Mouse (Mus musculus) urinary bladder, postnatal 4 days (tissue): Measurements from ENCODE around the gene Schip1.

Source experiments
- DNase-seq, 2 experiments: peaks; one replicate each; pipeline ENCODE4 v3.0.0; 2021 to 2022; ENCODE audit warnings: low spot score in 2 of 2

The Schip1 gene

GRCm38 (mm10) chr3:68558744-68559143 is 494.1 kb downstream of the Schip1 start:
- no peak for DNase-seq

GRCm38 (mm10) chr3:68560057-68560456 is 495.5 kb downstream of the Schip1 start:
- DNase-seq, result no peak

- no peak for DNase-seq
Measured at GRCm38 (mm10) chr3:68562838-68563237, 498.2 kb downstream of the Schip1 start.

- DNase-seq, result no peak
Measured at GRCm38 (mm10) chr3:68563922-68564321, 499.3 kb downstream of the Schip1 start.

- no peak for DNase-seq
Measured at GRCm38 (mm10) chr3:68564978-68565674, 500.5 kb downstream of the Schip1 start.

GRCm38 (mm10) chr3:68565675-68566055 is 501.1 kb downstream of the Schip1 start:
- no peak for DNase-seq

GRCm38 (mm10) chr3:68567581-68567980 is 503.0 kb downstream of the Schip1 start:
- DNase-seq, result no peak

GRCm38 (mm10) chr3:68568149-68568548 is 503.5 kb downstream of the Schip1 start:
- no peak for DNase-seq

- no peak for DNase-seq
Measured at GRCm38 (mm10) chr3:68568716-68569115, 504.1 kb downstream of the Schip1 start.

- DNase-seq, result no peak
Measured at GRCm38 (mm10) chr3:68570319-68570718, 505.7 kb downstream of the Schip1 start.

GRCm38 (mm10) chr3:68572249-68573225 is 507.9 kb downstream of the Schip1 start:
- DNase-seq, result no peak

- DNase-seq, result no peak
Measured at GRCm38 (mm10) chr3:68573226-68573624, 508.6 kb downstream of the Schip1 start.

- DNase-seq, result no peak
Measured at GRCm38 (mm10) chr3:68574097-68574496, 509.5 kb downstream of the Schip1 start.

GRCm38 (mm10) chr3:68574565-68574964 is 510.0 kb downstream of the Schip1 start:
- no peak for DNase-seq

GRCm38 (mm10) chr3:68575636-68576340 is 511.2 kb downstream of the Schip1 start:
- DNase-seq, result no peak

- no peak for DNase-seq
Measured at GRCm38 (mm10) chr3:68576431-68576830, 511.8 kb downstream of the Schip1 start.

- DNase-seq, result no peak
Measured at GRCm38 (mm10) chr3:68576948-68577347, 512.3 kb downstream of the Schip1 start.

- no peak for DNase-seq
Measured at GRCm38 (mm10) chr3:68581591-68581990, 517.0 kb downstream of the Schip1 start.

GRCm38 (mm10) chr3:68582103-68582740 is 517.6 kb downstream of the Schip1 start:
- no peak for DNase-seq

GRCm38 (mm10) chr3:68583031-68583693 is 518.6 kb downstream of the Schip1 start:
- no peak for DNase-seq
